Mouse (Mus musculus) layer of hippocampus, adult 11-12 months (tissue): ENCODE results near the gene Gab2.

ENCODE experiments used
- DNase-seq: peaks from one replicate; pipeline ENCODE4 v3.0.0; 2022; ENCODE audit warnings: low spot score

The Gab2 gene

GRCm38 (mm10) chr7:97251638-97252037 is 170.3 kb downstream of the Gab2 start:
- DNase-seq: peak; percentile 26

GRCm38 (mm10) chr7:97262541-97262940 is 181.2 kb downstream of the Gab2 start:
- DNase-seq: no peak

- no peak for DNase-seq
Measured at GRCm38 (mm10) chr7:97270367-97270766, 189.0 kb downstream of the Gab2 start.

GRCm38 (mm10) chr7:97271068-97271467 is 189.7 kb downstream of the Gab2 start:
- DNase-seq: no peak

- no peak for DNase-seq
Measured at GRCm38 (mm10) chr7:97296986-97297385, 215.6 kb downstream of the Gab2 start.

GRCm38 (mm10) chr7:97297466-97297865 is 216.1 kb downstream of the Gab2 start:
- peak; percentile 77 for DNase-seq

GRCm38 (mm10) chr7:97298279-97298678 is 216.9 kb downstream of the Gab2 start:
- DNase-seq: no peak

- peak; percentile 2 for DNase-seq
Measured at GRCm38 (mm10) chr7:97298943-97299342, 217.6 kb downstream of the Gab2 start.

GRCm38 (mm10) chr7:97300914-97301313 is 219.5 kb downstream of the Gab2 start:
- DNase-seq: peak; percentile 1

- peak; percentile 2 for DNase-seq
Measured at GRCm38 (mm10) chr7:97301321-97301720, 219.9 kb downstream of the Gab2 start.

- DNase-seq: no peak
Measured at GRCm38 (mm10) chr7:97302261-97302660, 220.9 kb downstream of the Gab2 start.

- DNase-seq: no peak
Measured at GRCm38 (mm10) chr7:97302876-97303275, 221.5 kb downstream of the Gab2 start.

GRCm38 (mm10) chr7:97303614-97304013 is 222.2 kb downstream of the Gab2 start:
- peak; percentile 2 for DNase-seq

GRCm38 (mm10) chr7:97304471-97304870 is 223.1 kb downstream of the Gab2 start:
- peak; percentile 1 for DNase-seq

- peak; percentile 2 for DNase-seq
Measured at GRCm38 (mm10) chr7:97305206-97305605, 223.8 kb downstream of the Gab2 start.

- no peak for DNase-seq
Measured at GRCm38 (mm10) chr7:97306813-97307212, 225.4 kb downstream of the Gab2 start.

- DNase-seq: no peak
Measured at GRCm38 (mm10) chr7:97307546-97307945, 226.2 kb downstream of the Gab2 start.

- no peak for DNase-seq
Measured at GRCm38 (mm10) chr7:97309461-97310340, 228.3 kb downstream of the Gab2 start.

GRCm38 (mm10) chr7:97310341-97310635 is 228.9 kb downstream of the Gab2 start:
- DNase-seq: no peak

GRCm38 (mm10) chr7:97311620-97312019 is 230.2 kb downstream of the Gab2 start:
- DNase-seq: no peak

GRCm38 (mm10) chr7:97312196-97312595 is 230.8 kb downstream of the Gab2 start:
- DNase-seq: no peak

GRCm38 (mm10) chr7:97312856-97313255 is 231.5 kb downstream of the Gab2 start:
- DNase-seq: no peak

GRCm38 (mm10) chr7:97313364-97313995 is 232.1 kb downstream of the Gab2 start:
- DNase-seq: no peak

- DNase-seq: no peak
Measured at GRCm38 (mm10) chr7:97314646-97315045, 233.3 kb downstream of the Gab2 start.
